ENCODE assay signal across 8 mouse cellular contexts in the genomic region with DNA sequence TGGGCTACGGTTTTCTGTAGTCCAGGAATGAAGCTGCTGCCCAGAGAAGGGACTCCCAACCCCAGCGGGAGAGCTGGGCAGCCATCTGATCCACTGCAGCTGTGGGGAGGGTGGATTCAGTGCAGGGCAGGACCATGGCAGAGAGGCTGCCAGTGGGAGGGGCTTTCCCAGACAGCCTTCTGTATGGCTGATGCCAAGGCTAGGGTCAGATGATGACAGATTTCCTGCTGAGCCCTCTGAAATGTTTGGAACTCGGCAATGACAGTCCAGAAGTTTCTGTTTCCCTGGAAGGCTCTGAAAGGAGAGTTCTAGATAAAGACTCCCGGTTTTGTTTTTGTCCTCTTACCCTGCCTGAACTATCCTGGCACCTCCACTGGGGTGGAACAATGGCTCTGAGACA. TPM values are rescaled to one million over a fixed set of nuclear protein-coding genes. Genes with fewer than 3 reads are reported as not detected.
DNase-seq lines count a peak whose midpoint lies in the region; ATAC-seq and TF ChIP-seq lines count a peak whose summit lies in the region.

No protein-coding gene starts in this region.

- H3K27ac ChIP-seq in embryonic facial prominence, embryonic 14.5 days (replicated peaks; ENCODE audit: low read depth, low read length), result no peak overlapping the region
- peak overlapping the region; percentile 64 for H3K27ac ChIP-seq in liver, adult 2 months (replicated peaks; ENCODE audit: insufficient read depth, low read depth, low read length)
- peak overlapping the region; percentile 49; the same call in 1 of the 2 replicates for H3K27ac ChIP-seq in stomach, embryonic 15.5 days

- no peaks in the 10 kb centered on the region for H3K79me2 ChIP-seq in liver, adult 2 months (ENCODE audit: control insufficient read depth, insufficient read depth, low read length)

- ATAC-seq in frontal cortex, adult (ENCODE audit: low TSS enrichment), result peak; percentile 59; the same call in 1 of the 2 replicates
- ATAC-seq in embryonic facial prominence, embryonic 14.5 days (ENCODE audit: low read depth), result peak; percentile 64; the same call in 1 of the 2 replicates
- ATAC-seq in stomach, embryonic 15.5 days (ENCODE audit: insufficient read depth, low FRiP score, low read depth), result peak; percentile 45; the same call in 1 of the 2 replicates

- no peak for TF ChIP-seq POLR2A in liver, adult 2 months (IDR thresholded peaks at IDR 0.05; ENCODE audit: extremely low read depth, insufficient read depth, low read length)

- H3K36me3 ChIP-seq in embryonic facial prominence, embryonic 14.5 days (ENCODE audit: control insufficient read depth, insufficient read depth, low read length), result peaks cover 32% of the 10 kb centered on the region
- 0 out of 2 replicates have a peak, but pooled peaks cover 2% of the 10 kb centered on the region for H3K36me3 ChIP-seq in liver, adult 2 months (ENCODE audit: control insufficient read depth, insufficient read depth, low read length)
- peaks cover 20% of the 10 kb centered on the region for H3K36me3 ChIP-seq in stomach, embryonic 15.5 days

- no peak overlapping the region for H3K4me3 ChIP-seq in embryonic facial prominence, embryonic 14.5 days (ENCODE audit: low read depth, low read length)
- H3K4me3 ChIP-seq in liver, adult 2 months (ENCODE audit: insufficient read depth, low read depth, low read length), result no peak overlapping the region
- H3K4me3 ChIP-seq in stomach, embryonic 15.5 days (replicated peaks), result no peak overlapping the region

- no peak overlapping the region for H3K9ac ChIP-seq in embryonic facial prominence, embryonic 14.5 days (ENCODE audit: low read depth, low read length)
- H3K9ac ChIP-seq in liver, adult 2 months (ENCODE audit: low read depth, low read length), result no peak overlapping the region
- H3K9ac ChIP-seq in stomach, embryonic 15.5 days, result no peak overlapping the region

- DNase-seq in frontal cortex, postnatal 36 days (ENCODE audit: low spot score in 2 of 2), result no peak
- DNase-seq in NIH3T3 (ENCODE audit: low read depth), result peak; percentile 78
- peak; percentile 58 for DNase-seq in embryonic facial prominence, embryonic 14.5 days (ENCODE audit: low spot score)
- peak; percentile 78 for DNase-seq in heart, postnatal 25 days (ENCODE audit: low spot score)
- peak; percentile 60 for DNase-seq in liver, adult 2 months (ENCODE audit: extremely low read depth, low read depth, low spot score)
- DNase-seq in neural tube, embryonic 10.5 days (ENCODE audit: extremely low spot score, low spot score), result no peak

- no peaks in the 10 kb centered on the region for H3K27me3 ChIP-seq in embryonic facial prominence, embryonic 14.5 days (replicated peaks; ENCODE audit: control insufficient read depth, insufficient read depth, low read length)
- H3K27me3 ChIP-seq in liver, adult 2 months (ENCODE audit: control insufficient read depth, insufficient read depth, low read length), result no peaks in the 10 kb centered on the region
- no peaks in the 10 kb centered on the region for H3K27me3 ChIP-seq in stomach, embryonic 15.5 days (replicated peaks)

- no peak for TF ChIP-seq CTCF in liver, adult 2 months (IDR thresholded peaks at IDR 0.05; ENCODE audit: low read depth, low read length)

- intact Hi-C loops in heart, postnatal 25 days (cut with DNase I), result loop anchor here (1.0 kb wide), 1 partner anchor 41 kb away; no protein-coding TSS in a partner anchor

- peaks cover 4% of the 10 kb centered on the region; the same call in 1 of the 2 replicates for H3K4me1 ChIP-seq in embryonic facial prominence, embryonic 14.5 days (ENCODE audit: control insufficient read depth, insufficient read depth, low read length)
- peaks cover 17% of the 10 kb centered on the region for H3K4me1 ChIP-seq in liver, adult 2 months (ENCODE audit: control insufficient read depth, insufficient read depth, low read length)
- peaks cover 22% of the 10 kb centered on the region for H3K4me1 ChIP-seq in stomach, embryonic 15.5 days

- 38% methylated on average over 4 of the region's 4 CpGs for WGBS in embryonic facial prominence, embryonic 14.5 days
- WGBS in liver, adult 2 months, result 40% methylated on average over 4 of the region's 4 CpGs
- WGBS in stomach, embryonic 15.5 days, result 41% methylated on average over 4 of the region's 4 CpGs

- H3K4me2 ChIP-seq in embryonic facial prominence, embryonic 14.5 days (ENCODE audit: low read depth, low read length), result no peak overlapping the region
- H3K4me2 ChIP-seq in stomach, embryonic 15.5 days, result 0 out of 2 replicates have a peak overlapping the region, but pooled peaks have one; percentile 16

- peaks cover 6% of the 10 kb centered on the region; the same call in 1 of the 2 replicates for H3K9me3 ChIP-seq in embryonic facial prominence, embryonic 14.5 days (ENCODE audit: control insufficient read depth, low read length)
- H3K9me3 ChIP-seq in stomach, embryonic 15.5 days, result no peaks in the 10 kb centered on the region

RNA-seq across cellular contexts. Expression of gene Clic4, which starts 40.1 kb away (rescaled TPM):
- polyA plus RNA-seq in embryonic facial prominence, embryonic 14.5 days (2014; fragmentation: Nextera tagmentation; extraction: Ambion mirVana), result 97.5 and 100 TPM in 2 replicates
- 100 to 1,000 TPM; 249 to 269 TPM for total RNA-seq in heart, postnatal 25 days (2021)
- total RNA-seq in liver, adult 2 months (2014; rRNA removed), result 23.0 and 27.7 TPM in 2 replicates
- polyA plus RNA-seq in liver, adult 2 months (2012; rRNA removed), result 23.4 and 30.8 TPM in 2 replicates
- polyA plus RNA-seq in stomach, embryonic 15.5 days (2015; fragmentation: Nextera tagmentation; extraction: Ambion mirVana), result 141 and 144 TPM in 2 replicates

RNA-seq across cellular contexts. Expression of gene Srrm1, which starts 40.4 kb away (rescaled TPM):
- polyA plus RNA-seq in embryonic facial prominence, embryonic 14.5 days (2014; fragmentation: Nextera tagmentation; extraction: Ambion mirVana), result 159 and 163 TPM in 2 replicates
- 10 to 100 TPM; 58.8 to 62.3 TPM for total RNA-seq in heart, postnatal 25 days (2021)
- total RNA-seq in liver, adult 2 months (2014; rRNA removed), result 15.0 and 18.8 TPM in 2 replicates
- polyA plus RNA-seq in liver, adult 2 months (2012; rRNA removed), result 8.2 and 8.9 TPM in 2 replicates
- 226 and 233 TPM in 2 replicates for polyA plus RNA-seq in stomach, embryonic 15.5 days (2015; fragmentation: Nextera tagmentation; extraction: Ambion mirVana)

Comparison
In these comparisons a context has a peak if more than half of its experiments do, and no peak if none do; other contexts are left out.
1. DNase-seq: peak in NIH3T3 (single experiment), embryonic facial prominence, embryonic 14.5 days (single experiment), heart, postnatal 25 days (single experiment) and liver, adult 2 months (single experiment); none in frontal cortex, postnatal 36 days (0 of 2) and neural tube, embryonic 10.5 days (single experiment).
2. RNA of gene Srrm1, which starts 40.4 kb away (polyA plus RNA-seq): 226 to 233 TPM in stomach, embryonic 15.5 days and 159 to 163 TPM in embryonic facial prominence, embryonic 14.5 days; 8.2 to 8.9 TPM in liver, adult 2 months; every median in the first group is over 10 times any median in the second.
3. Peak in every context shown above with its lines, with median percentiles within 50 percentile points of each other: ATAC-seq.